Mouse (Mus musculus) kidney, embryonic 14.5 days (tissue): ENCODE results near the gene Galnt15. TPM values are rescaled to one million over a fixed set of nuclear protein-coding genes. Genes with fewer than 3 reads are reported as not detected.

ENCODE experiments used
- ATAC-seq: fragments of 200-750 bp; cut with Nextera tagmentation; 2 replicates; pipeline ENCODE4 v1.8.0; 2017; ENCODE audit warnings: moderate number of reproducible peaks, mild to moderate bottlenecking, moderate TSS enrichment, moderate library complexity; ENCODE audit not compliant: low FRiP score, low TSS enrichment
- H3K27ac ChIP-seq: fragments of 300-500 bp; sonication (generic); 2 replicates; pipeline ENCODE4 v1.5.1; 2014; ENCODE audit warnings: low read depth, mild to moderate bottlenecking, low read length, moderate library complexity, mixed read lengths
- H3K27me3 ChIP-seq: fragments of 300-500 bp; sonication (generic); 2 replicates; pipeline ENCODE4 v1.6.1; 2014; ENCODE audit warnings: mild to moderate bottlenecking, low read length; ENCODE audit not compliant: control insufficient read depth, insufficient read depth
- H3K36me3 ChIP-seq: fragments of 300-500 bp; sonication (generic); 2 replicates; pipeline ENCODE4 v1.6.1; 2014; ENCODE audit warnings: low read length, mixed read lengths; ENCODE audit not compliant: control insufficient read depth, insufficient read depth
- H3K4me1 ChIP-seq: fragments of 300-500 bp; sonication (generic); 2 replicates; pipeline ENCODE4 v1.6.1; 2014; ENCODE audit warnings: low read length, mixed read lengths; ENCODE audit not compliant: control insufficient read depth, insufficient read depth
- H3K4me2 ChIP-seq: fragments of 300-500 bp; sonication (generic); replicated peaks from 2 replicates; pipeline ENCODE4 v1.6.1; 2014; ENCODE audit warnings: low read depth, mild to moderate bottlenecking, low read length
- H3K4me3 ChIP-seq: fragments of 300-500 bp; sonication (generic); 2 replicates; pipeline ENCODE4 v1.5.1; 2014; ENCODE audit warnings: mild to moderate bottlenecking, low read length
- H3K9ac ChIP-seq: fragments of 300-500 bp; sonication (generic); 2 replicates; pipeline ENCODE4 v1.6.1; 2014; ENCODE audit warnings: low read depth, mild to moderate bottlenecking, low read length, moderate library complexity
- H3K9me3 ChIP-seq: fragments of 300-500 bp; sonication (generic); 2 replicates; pipeline ENCODE4 v1.6.1; 2016; ENCODE audit warnings: low read length; ENCODE audit not compliant: control insufficient read depth
- WGBS: fragments of 180-500 bp; shearing (Covaris S2); extraction: QIAGEN DNeasy Blood & Tissue Kit; methylation state at CpG from one replicate; pipeline ENCODE4 v1.1.7; 2014; 5-methylcytosine and 5-hydroxymethylcytosine counted together
- polyA plus RNA-seq: library from polyadenylated mRNA; unstranded; fragments of >200 nt; fragmentation: Nextera tagmentation; extraction: Ambion mirVana; gene quantifications from 2 replicates; pipeline ENCODE4 v1.2.1, GENCODE M21; 2014

The Galnt15 gene
- polyA plus RNA-seq, 1 experiment from 2014 or later, result 0.34 TPM

- no peak overlapping the region for H3K4me3 ChIP-seq
- no peaks in the 10 kb centered on the region for H3K36me3 ChIP-seq
- H3K4me1 ChIP-seq, result peaks cover 9% of the 10 kb centered on the region; the same call in 1 of the 2 replicates
- H3K4me2 ChIP-seq, result peak overlapping the region; percentile 3; the same call in 1 of the 2 replicates
- WGBS, result 22% methylated on average over 7 of the region's 7 CpGs
- peak; percentile 72 for ATAC-seq
- H3K9me3 ChIP-seq, result no peaks in the 10 kb centered on the region
- H3K27ac ChIP-seq, result no peak overlapping the region
- H3K27me3 ChIP-seq, result no peaks in the 10 kb centered on the region; the same call in 1 of the 2 replicates
- no peak overlapping the region for H3K9ac ChIP-seq
Measured at GRCm38 (mm10) chr14:32027218-32027617, 1.6 kb upstream of the Galnt15 start.

GRCm38 (mm10) chr14:32029411-32029992 is 713 bp downstream of the Galnt15 start:
- Histone ChIP-seq H3K4me1 (peaks cover 9% of the 10 kb centered on the region; the same call in 1 of the 2 replicates), H3K27ac (no peak overlapping the region), H3K36me3 (no peaks in the 10 kb centered on the region), H3K4me3 (no peak overlapping the region), H3K4me2 (no peak overlapping the region), H3K9me3 (no peaks in the 10 kb centered on the region), H3K27me3 (no peaks in the 10 kb centered on the region; the same call in 1 of the 2 replicates), H3K9ac (no peak overlapping the region)
- 48% methylated on average over 14 of the region's 14 CpGs for WGBS
- ATAC-seq, result no peak

- Histone ChIP-seq H3K27me3 (no peaks in the 10 kb centered on the region; the same call in 1 of the 2 replicates), H3K9me3 (no peaks in the 10 kb centered on the region), H3K4me2 (no peak overlapping the region), H3K36me3 (no peaks in the 10 kb centered on the region), H3K4me1 (peaks cover 9% of the 10 kb centered on the region; the same call in 1 of the 2 replicates), H3K9ac (no peak overlapping the region), H3K27ac (no peak overlapping the region), H3K4me3 (no peak overlapping the region)
- 65% methylated on average over 5 of the region's 5 CpGs for WGBS
- no peak for ATAC-seq
Measured at GRCm38 (mm10) chr14:32030073-32030472, 1.3 kb downstream of the Galnt15 start.

- no peak overlapping the region for H3K27ac ChIP-seq
- no peaks in the 10 kb centered on the region for H3K9me3 ChIP-seq
- WGBS, result 4% methylated on average over 4 of the region's 4 CpGs
- H3K4me2 ChIP-seq, result no peak overlapping the region
- no peaks in the 10 kb centered on the region; the same call in 1 of the 2 replicates for H3K27me3 ChIP-seq
- peaks cover 5% of the 10 kb centered on the region; the same call in 1 of the 2 replicates for H3K4me1 ChIP-seq
- H3K4me3 ChIP-seq, result no peak overlapping the region
- H3K9ac ChIP-seq, result no peak overlapping the region
- no peaks in the 10 kb centered on the region for H3K36me3 ChIP-seq
- ATAC-seq, result peak; percentile 25; the same call in 1 of the 2 replicates
Measured at GRCm38 (mm10) chr14:32032522-32032921, 3.7 kb downstream of the Galnt15 start.

GRCm38 (mm10) chr14:32036482-32036881 is 7.7 kb downstream of the Galnt15 start:
- Histone ChIP-seq H3K9ac (no peak overlapping the region), H3K9me3 (no peaks in the 10 kb centered on the region), H3K27me3 (no peaks in the 10 kb centered on the region), H3K36me3 (no peaks in the 10 kb centered on the region), H3K27ac (no peak overlapping the region), H3K4me2 (no peak overlapping the region), H3K4me3 (no peak overlapping the region), H3K4me1 (no peaks in the 10 kb centered on the region)
- WGBS, result 77% methylated on average over 5 of the region's 5 CpGs
- no peak for ATAC-seq

GRCm38 (mm10) chr14:32037661-32038252 is 9.0 kb downstream of the Galnt15 start:
- H3K27ac ChIP-seq, result no peak overlapping the region
- ATAC-seq, result no peak
- no peaks in the 10 kb centered on the region for H3K36me3 ChIP-seq
- no peak overlapping the region for H3K9ac ChIP-seq
- 81% methylated on average over 8 of the region's 8 CpGs for whole genome bisulfite sequencing
- no peaks in the 10 kb centered on the region for H3K4me1 ChIP-seq
- H3K4me2 ChIP-seq, result no peak overlapping the region
- H3K27me3 ChIP-seq, result no peaks in the 10 kb centered on the region
- no peak overlapping the region for H3K4me3 ChIP-seq
- H3K9me3 ChIP-seq, result no peaks in the 10 kb centered on the region

GRCm38 (mm10) chr14:32042108-32042507 is 13.3 kb downstream of the Galnt15 start:
- WGBS, result 19% methylated on average over 5 of the region's 5 CpGs
- Histone ChIP-seq H3K27me3 (no peaks in the 10 kb centered on the region), H3K36me3 (no peaks in the 10 kb centered on the region), H3K27ac (no peak overlapping the region), H3K9ac (no peak overlapping the region), H3K4me2 (no peak overlapping the region), H3K4me1 (no peaks in the 10 kb centered on the region), H3K9me3 (no peaks in the 10 kb centered on the region), H3K4me3 (no peak overlapping the region)
- no peak for ATAC-seq

- Histone ChIP-seq H3K4me3 (no peak overlapping the region), H3K4me2 (no peak overlapping the region), H3K27ac (no peak overlapping the region), H3K9ac (no peak overlapping the region), H3K4me1 (no peaks in the 10 kb centered on the region), H3K27me3 (no peaks in the 10 kb centered on the region), H3K36me3 (no peaks in the 10 kb centered on the region), H3K9me3 (no peaks in the 10 kb centered on the region)
- WGBS, result 73% methylated on average over 8 of the region's 8 CpGs
- no peak for ATAC-seq
Measured at GRCm38 (mm10) chr14:32046357-32046756, 17.6 kb downstream of the Galnt15 start.

GRCm38 (mm10) chr14:32050171-32050570 is 21.4 kb downstream of the Galnt15 start:
- Histone ChIP-seq H3K9ac (no peak overlapping the region), H3K27me3 (no peaks in the 10 kb centered on the region), H3K36me3 (no peaks in the 10 kb centered on the region), H3K4me2 (no peak overlapping the region), H3K27ac (no peak overlapping the region), H3K4me3 (no peak overlapping the region), H3K9me3 (no peaks in the 10 kb centered on the region), H3K4me1 (no peaks in the 10 kb centered on the region)
- ATAC-seq, result no peak
- 81% methylated on average over 6 of the region's 6 CpGs for WGBS
